Mouse (Mus musculus): ENCODE measurements around the gene Icos.

Gene Icos

GRCm38 (mm10) chr1:60967521-60967920 is 10.2 kb upstream of the Icos start:
- no peak for DNase-seq

DNA sequence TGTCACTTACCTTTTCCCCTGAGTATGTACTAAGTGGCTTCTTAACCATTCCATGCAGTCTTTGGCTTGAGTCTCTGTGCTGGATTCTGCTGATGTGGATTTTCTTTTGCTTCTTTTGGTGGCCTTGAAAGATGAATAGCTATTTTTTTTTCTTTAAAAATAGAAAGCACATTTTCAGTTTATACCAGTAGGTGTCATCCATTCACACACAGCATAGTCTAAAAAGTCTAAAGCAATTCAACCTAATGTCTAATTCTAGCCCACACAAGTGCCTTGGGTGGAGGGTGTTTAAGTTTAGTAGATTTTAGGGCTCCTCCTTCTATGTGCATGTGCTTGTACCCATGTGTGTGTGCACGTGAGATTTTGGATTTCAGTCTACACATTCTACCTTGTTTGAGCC is 6.9 kb upstream of the Icos start:
- DNase-seq: no peak

GRCm38 (mm10) chr1:60974221-60974620 is 3.5 kb upstream of the Icos start:
- no peak for DNase-seq

DNA sequence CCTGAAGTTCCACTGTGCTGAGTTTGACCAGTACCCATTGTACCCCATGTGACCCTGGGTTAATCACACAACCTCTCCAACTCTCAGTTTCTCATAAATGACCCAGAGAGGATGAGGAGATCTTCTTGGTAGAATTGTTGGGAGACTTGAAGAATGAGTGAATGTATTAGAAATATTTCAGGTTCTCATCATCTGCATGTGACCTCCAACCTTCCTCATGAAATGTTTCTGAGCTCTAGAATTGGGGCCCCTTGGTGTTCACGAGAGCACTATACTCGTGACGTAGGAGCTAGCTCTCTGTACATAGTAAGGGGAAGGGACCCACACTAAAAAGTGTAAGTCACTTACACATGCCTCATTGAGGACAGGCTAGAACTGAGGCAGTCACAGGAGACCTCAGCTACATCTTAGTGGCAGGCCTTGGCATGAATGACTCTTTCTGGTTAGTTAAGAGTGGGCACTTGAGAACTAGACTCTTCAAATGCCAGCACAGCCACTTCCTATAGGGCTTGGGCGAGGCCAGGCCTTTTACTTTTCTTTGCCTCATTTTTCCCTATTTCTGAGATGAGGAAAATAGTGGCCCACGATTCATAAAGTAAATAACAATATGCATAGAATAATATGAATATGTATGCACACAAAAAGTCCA is 2.0 kb upstream of the Icos start:
- DNase-seq: no peak

DNA sequence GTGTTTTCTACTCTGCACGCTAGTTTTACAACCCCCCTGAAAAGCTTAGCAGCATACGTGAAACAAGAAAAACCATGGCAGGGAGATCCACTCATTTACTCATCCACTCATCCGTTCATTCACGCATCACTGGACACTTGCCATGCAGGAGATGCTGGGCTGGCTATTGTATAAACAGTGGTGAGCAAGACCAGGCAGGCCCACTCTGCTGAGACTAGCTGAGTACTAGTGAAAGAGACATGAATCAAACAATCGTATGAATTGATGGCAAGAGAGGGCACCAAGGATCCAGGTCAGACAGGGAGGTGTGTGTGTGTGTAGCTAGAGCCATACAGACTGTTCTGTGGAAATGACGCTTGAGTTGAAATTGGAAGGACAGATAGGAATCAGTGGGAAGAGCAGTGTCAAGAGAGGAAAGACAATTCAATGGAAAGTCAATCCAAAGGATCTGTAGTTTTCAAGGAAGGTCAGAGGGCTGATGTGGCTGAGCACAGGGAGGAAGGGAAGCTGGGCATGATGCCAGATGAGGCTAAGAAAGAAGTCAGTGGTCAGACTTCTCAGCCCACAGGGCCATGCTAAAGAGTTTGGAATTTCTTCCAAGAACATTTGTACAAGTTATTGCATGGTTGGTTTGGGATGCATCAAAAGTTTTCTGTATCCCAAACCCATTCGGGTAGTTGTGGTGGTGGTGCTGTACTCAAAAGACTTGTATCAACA is 1.6 kb downstream of the Icos start:
- no peak for DNase-seq

GRCm38 (mm10) chr1:60979843-60980235 is 2.1 kb downstream of the Icos start:
- no peak for DNase-seq

DNA sequence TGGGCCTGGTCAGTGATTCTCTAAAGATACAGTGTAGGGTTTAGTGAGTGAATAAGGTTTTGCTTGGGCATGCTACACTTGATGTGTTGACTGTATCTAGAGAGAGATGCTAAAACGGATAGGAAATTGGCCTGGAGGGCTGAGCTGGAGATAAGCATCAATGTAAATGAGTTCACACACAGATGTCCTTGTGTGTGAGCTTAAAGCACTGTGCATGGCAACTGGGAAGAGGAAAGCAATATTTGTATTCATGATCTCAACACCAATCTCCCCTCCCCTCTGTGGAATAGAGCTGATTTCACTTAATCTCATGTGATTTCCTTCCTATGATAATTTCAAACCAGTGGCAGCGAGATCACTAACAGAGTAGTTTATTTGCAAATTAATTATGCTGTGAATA is 7.3 kb downstream of the Icos start:
- no peak for DNase-seq

DNA sequence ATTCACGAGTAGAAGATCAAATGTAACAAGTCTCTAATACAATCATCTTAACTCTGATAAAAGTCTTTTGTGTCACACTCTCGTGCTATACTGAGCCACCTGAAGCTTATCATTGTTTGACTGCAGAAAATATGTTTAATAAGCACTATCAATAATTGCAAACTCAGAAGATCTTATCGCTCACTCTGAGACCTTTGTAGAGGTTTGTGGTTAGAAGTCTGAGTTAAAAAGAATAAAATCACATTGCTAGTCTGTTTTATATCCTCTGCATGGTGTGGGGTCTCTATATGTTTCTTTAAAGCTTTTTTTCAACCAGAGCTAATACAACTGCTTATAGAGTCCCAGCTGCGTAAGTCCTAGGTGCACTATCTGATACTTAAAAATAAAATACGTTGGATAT is 8.4 kb downstream of the Icos start:
- no peak for DNase-seq

DNA sequence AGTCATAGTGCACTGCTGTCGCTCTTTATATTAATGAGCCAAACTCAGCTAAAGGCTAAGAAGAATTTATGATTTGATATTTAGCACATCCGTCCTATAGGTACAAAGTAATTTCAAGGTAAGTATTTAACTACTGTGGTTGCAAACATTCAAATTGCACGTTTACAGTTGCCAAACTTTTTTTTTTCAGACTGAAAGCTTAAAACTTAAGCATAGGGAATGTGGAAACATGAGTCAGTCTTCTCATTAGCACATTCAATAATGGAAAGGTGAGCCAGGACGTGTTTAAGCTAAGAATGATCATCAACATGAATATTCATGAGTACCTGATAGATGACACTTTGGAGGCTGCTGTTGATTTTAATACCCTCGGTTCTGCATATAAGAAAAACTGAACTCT is 11.4 kb downstream of the Icos start:
- DNase-seq: no peak

GRCm38 (mm10) chr1:60990305-60990704 is 12.6 kb downstream of the Icos start:
- no peak for DNase-seq

GRCm38 (mm10) chr1:60998008-60998557 is 20.4 kb downstream of the Icos start:
- no peak for DNase-seq

GRCm38 (mm10) chr1:60998689-60999088 is 21.0 kb downstream of the Icos start:
- no peak for DNase-seq

- no peak for DNase-seq
Measured at GRCm38 (mm10) chr1:61001786-61002354, 24.1 kb downstream of the Icos start.

GRCm38 (mm10) chr1:61006229-61006628 is 28.5 kb downstream of the Icos start:
- DNase-seq: no peak

DNA sequence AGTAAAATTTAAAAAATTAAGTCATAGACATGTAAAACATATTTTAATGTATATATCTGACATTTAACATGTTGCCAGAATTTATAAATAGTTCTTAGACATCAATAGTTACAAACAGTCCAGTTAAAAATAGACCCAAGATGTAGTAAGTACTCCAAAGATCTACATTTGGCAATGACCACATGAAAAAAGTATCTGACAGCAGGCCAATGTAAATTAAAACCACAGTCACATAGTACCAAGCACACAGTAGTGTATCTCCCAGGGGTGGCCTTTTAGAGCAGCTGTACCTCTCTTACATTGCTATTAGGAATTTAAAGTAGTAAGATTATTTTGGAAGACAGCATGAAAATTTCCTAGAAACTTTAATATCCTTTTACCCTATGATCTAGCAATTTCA is 29.8 kb downstream of the Icos start:
- DNase-seq: no peak

DNA sequence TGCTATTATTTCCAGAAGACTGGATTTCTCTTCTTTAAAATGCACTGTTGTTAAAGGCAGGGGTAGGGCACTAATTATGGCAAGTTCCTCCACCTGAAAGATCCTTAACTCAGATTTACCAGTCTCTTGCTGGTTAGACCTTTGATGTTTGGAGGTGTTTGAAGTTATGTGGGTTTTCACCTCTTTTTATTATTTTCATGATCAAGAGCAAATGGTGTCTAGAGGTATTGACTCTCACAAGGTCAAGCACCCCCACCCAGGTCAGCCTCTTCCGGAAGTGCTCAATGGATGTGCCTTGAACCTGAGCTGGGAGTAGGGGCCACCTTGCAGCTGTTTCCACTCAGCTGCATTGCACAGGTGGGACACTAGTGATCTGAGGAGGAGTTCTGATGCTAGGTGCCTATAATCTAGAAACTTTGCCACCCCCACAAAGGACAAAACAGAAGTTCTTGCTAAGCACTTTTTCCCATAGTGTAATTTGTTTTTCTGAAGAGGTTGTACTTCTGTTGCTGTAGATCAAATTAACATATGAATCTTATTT is 38.9 kb downstream of the Icos start:
- no peak for DNase-seq

- no peak for DNase-seq
Measured at GRCm38 (mm10) chr1:61026712-61027111, 49.0 kb downstream of the Icos start.

GRCm38 (mm10) chr1:61027519-61027918 is 49.8 kb downstream of the Icos start:
- no peak for DNase-seq

GRCm38 (mm10) chr1:61029919-61030318 is 52.2 kb downstream of the Icos start:
- no peak for DNase-seq

DNA sequence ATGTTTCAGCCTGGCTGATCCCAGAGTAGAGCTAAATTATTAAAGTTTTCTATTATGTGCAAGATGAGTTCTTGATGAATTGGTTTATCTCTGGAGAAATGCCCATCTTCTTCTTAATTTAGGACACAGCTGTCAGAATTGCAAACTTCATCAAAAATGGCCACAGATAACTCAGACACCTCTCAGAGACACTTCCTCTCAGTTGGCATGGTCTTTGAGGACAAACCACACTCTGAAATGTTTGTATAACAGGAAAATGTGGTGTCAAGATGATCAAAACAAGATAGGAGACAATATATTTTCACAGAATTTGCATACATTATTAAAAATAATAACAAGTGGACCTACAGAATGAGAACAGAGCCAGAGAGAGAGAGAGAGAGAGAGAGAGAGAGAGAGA is 52.8 kb downstream of the Icos start:
- DNase-seq: no peak

DNA sequence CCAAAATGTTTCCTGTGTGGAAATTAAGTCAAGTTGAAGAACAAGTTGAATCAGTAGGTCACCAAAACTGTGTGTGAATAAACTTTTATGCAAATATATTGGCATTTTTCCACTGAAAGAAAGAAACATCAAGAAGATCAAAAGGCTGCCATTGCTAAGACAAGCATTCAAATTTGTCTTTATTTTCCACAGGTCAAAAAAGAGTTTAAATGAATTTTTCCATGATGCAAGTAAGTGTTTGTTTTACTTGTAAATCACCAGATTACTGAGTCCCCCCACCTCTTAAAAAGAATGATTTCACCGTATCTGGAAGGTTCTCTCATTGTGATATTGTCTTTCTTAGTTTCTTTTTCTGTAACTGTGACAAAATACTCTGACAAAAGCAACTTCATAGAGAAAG is 57.5 kb downstream of the Icos start:
- DNase-seq: no peak

DNA sequence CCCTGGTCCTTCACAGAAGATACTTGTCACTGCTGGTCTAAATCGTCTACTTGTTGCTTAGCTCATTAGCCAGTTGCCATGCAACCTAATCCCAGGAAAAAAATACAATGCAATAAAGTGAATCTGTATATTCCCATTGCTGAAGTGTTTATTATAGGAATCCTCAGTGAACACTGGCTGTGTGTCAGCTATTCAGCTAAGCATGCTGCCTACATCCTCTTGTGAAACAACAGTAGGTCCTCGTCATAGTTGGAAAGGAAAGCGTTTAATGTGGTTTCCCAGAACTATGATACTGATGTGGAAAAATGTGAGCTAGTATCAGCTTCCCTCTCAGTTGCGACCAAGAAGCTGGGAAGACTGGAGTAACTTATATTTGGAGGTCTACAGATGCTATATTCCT is 60.5 kb downstream of the Icos start:
- peak; percentile 3 for DNase-seq

- no peak for DNase-seq
Measured at GRCm38 (mm10) chr1:61039310-61039709, 61.6 kb downstream of the Icos start.

DNA sequence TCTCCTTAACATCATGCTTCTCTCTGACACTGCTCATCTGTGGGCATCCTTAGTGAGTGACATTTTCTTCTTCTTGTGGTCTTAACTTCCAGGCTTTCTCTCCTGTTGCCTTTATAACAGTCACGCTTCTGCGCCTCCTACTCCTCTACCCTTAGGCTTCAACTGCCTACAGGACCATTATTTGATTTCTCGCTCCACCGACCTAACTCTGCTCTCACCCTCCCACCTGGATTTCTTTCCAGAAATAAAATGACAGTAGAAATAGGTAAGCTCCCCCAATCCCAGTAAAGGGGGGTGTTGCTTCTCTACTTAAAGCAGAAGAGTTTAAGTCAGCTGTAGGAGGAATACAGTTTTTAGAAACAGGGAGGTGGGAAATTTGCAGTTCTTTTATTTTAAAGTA is 62.7 kb downstream of the Icos start:
- no peak for DNase-seq
